Mouse (Mus musculus): ENCODE results near the gene Fgfr2. TPM values are rescaled to one million over a fixed set of nuclear protein-coding genes. Genes with fewer than 3 reads are reported as not detected.

Fgfr2 gene
- polyA plus RNA-seq, 1 experiment from 2014 or later: 86.9 TPM

- DNase-seq (ENCODE audit: low spot score): no peak
- no peak overlapping the region for H3K4me2 ChIP-seq (ENCODE audit: low read depth)
Measured at GRCm38 (mm10) chr7:130708940-130709339, 2414.2 kb downstream of the Fgfr2 start.

GRCm38 (mm10) chr7:130705230-130705629 lies 2417.9 kb downstream of the Fgfr2 start:
- Histone ChIP-seq H3K4me2 (ENCODE audit: low read depth) (no peak overlapping the region), H3K27me3 (ENCODE audit: control insufficient read depth, insufficient read depth, low read length) (no peaks in the 10 kb centered on the region), H3K9me3 (ENCODE audit: control insufficient read depth, low read length) (no peaks in the 10 kb centered on the region), H3K4me3 (ENCODE audit: low read depth, low read length) (no peak overlapping the region), H3K9ac (ENCODE audit: low read length) (no peak overlapping the region), H3K4me1 (ENCODE audit: control insufficient read depth, insufficient read depth, low read length) (peaks cover 6% of the 10 kb centered on the region), H3K36me3 (ENCODE audit: control insufficient read depth, insufficient read depth, low read length) (no peaks in the 10 kb centered on the region), H3K27ac (ENCODE audit: low read depth, low read length) (no peak overlapping the region)
- DNase-seq (ENCODE audit: low spot score): no peak
- no peak for ATAC-seq (ENCODE audit: insufficient read depth, low FRiP score, low TSS enrichment)
- 96% methylated on average over 2 of the region's 2 CpGs for WGBS

More at GRCm38 (mm10) chr7:130708940-130709339, 2414.2 kb downstream of the Fgfr2 start:
- H3K9ac ChIP-seq (ENCODE audit: low read length): no peak overlapping the region
- no peaks in the 10 kb centered on the region for H3K9me3 ChIP-seq (ENCODE audit: control insufficient read depth, low read length)
- H3K4me3 ChIP-seq (ENCODE audit: low read depth, low read length): no peak overlapping the region
- H3K36me3 ChIP-seq (ENCODE audit: control insufficient read depth, insufficient read depth, low read length): no peaks in the 10 kb centered on the region
- H3K27me3 ChIP-seq (ENCODE audit: control insufficient read depth, insufficient read depth, low read length): no peaks in the 10 kb centered on the region
- peaks cover 8% of the 10 kb centered on the region; the same call in 1 of the 2 replicates for H3K4me1 ChIP-seq (ENCODE audit: control insufficient read depth, insufficient read depth, low read length)
- 53% methylated on average over 9 of the region's 9 CpGs for WGBS
- H3K27ac ChIP-seq (ENCODE audit: low read depth, low read length): no peak overlapping the region
- no peak for ATAC-seq (ENCODE audit: insufficient read depth, low FRiP score, low TSS enrichment)

DNA sequence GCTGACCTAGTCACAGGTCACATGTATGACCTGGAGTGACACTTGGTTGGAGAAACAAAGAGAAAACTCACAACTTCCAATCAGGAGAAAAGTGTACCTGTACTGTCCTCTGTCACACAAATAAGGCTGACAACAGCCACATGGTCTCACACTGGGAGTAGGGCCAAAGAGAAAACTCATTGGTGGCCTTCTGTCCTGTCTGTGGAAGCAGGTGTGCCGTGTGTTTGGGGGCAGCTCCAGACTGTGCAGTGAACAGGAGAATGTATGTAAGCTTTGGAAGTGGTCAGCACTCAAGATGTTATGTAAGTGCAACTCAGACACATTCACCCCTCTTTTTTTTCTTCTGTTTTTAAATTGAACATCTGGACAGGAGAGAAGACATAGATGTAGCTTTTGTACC lies 2421.8 kb downstream of the Fgfr2 start:
- Histone ChIP-seq H3K4me2 (ENCODE audit: low read depth) (no peak overlapping the region), H3K36me3 (ENCODE audit: control insufficient read depth, insufficient read depth, low read length) (no peaks in the 10 kb centered on the region), H3K4me1 (ENCODE audit: control insufficient read depth, insufficient read depth, low read length) (peaks cover 8% of the 10 kb centered on the region; the same call in 1 of the 2 replicates), H3K9me3 (ENCODE audit: control insufficient read depth, low read length) (no peaks in the 10 kb centered on the region), H3K9ac (ENCODE audit: low read length) (no peak overlapping the region), H3K4me3 (ENCODE audit: low read depth, low read length) (no peak overlapping the region), H3K27me3 (ENCODE audit: control insufficient read depth, insufficient read depth, low read length) (no peaks in the 10 kb centered on the region), H3K27ac (ENCODE audit: low read depth, low read length) (no peak overlapping the region)
- ATAC-seq (ENCODE audit: insufficient read depth, low FRiP score, low TSS enrichment): no peak
- WGBS: 91% methylated on average over 1 of the region's 1 CpGs
- no peak for DNase-seq (ENCODE audit: low spot score)

DNA sequence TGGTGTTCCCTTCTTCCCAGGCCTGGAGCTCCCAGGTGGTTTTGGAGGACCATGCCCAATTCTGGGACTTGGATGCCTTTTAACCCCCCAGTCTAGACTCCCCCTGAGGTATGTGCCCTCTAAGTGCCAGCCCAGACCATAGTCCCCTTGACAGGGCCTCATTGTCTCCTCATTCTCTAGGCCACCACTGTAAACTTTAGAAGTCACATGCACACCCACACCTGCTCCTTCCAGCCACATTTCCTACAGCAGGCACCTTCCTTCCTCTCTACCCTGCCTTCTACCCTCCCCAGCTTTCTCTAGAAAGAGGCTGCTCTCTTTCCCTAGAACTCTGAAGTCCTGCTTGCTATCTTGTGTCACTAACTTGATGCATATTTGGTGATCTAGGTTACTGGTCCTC lies 2424.7 kb downstream of the Fgfr2 start:
- Histone ChIP-seq H3K4me1 (ENCODE audit: control insufficient read depth, insufficient read depth, low read length) (peaks cover 31% of the 10 kb centered on the region), H3K9me3 (ENCODE audit: control insufficient read depth, low read length) (no peaks in the 10 kb centered on the region), H3K4me3 (ENCODE audit: low read depth, low read length) (no peak overlapping the region), H3K4me2 (ENCODE audit: low read depth) (no peak overlapping the region), H3K36me3 (ENCODE audit: control insufficient read depth, insufficient read depth, low read length) (no peaks in the 10 kb centered on the region), H3K9ac (ENCODE audit: low read length) (no peak overlapping the region), H3K27ac (ENCODE audit: low read depth, low read length) (no peak overlapping the region), H3K27me3 (ENCODE audit: control insufficient read depth, insufficient read depth, low read length) (no peaks in the 10 kb centered on the region)
- ATAC-seq (ENCODE audit: insufficient read depth, low FRiP score, low TSS enrichment) (no peak), DNase-seq (ENCODE audit: low spot score) (no peak)

DNA sequence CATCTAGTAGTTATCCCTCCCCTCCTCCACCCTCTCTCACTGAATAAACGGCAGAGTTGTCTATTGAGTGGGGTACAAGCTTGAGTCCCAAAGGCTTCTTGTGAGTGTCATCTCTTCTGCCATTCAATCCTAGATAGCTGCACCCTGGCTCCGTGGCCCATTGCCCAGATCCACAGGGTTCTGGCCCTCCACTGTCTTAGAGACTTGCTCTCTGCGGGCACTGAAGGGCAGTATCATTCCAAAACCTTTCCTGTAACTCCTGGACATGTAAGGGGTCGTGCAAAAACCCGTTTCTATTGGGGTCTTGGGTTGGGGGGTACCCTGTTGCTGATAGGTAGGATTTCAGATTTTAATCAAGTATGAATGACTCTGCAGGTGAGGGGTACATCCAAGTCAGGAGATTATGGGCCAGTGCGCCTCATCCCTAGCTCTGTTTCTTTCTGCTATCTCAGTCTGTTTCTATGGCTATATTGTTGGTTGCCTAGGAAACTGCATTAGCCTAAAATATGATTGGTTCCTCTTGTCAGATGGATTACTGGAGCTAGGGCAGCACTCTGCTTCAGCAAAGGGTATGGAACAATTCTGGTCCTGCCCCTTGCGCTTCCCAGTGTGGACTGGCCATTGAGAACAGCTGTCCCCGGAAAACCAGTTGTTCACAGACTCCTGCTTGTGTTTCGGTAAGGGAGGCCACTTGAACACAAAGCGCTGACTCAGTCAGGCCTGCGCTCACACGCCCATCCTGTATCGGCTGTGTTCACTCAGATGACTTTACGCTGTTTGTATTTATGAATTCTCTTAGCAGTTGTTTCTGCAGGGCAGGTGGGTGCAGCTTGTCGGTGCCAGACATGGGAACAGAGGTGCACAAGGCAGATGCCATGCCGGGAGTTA lies 2426.6 kb downstream of the Fgfr2 start:
- H3K9ac ChIP-seq (ENCODE audit: low read length): no peak overlapping the region
- peaks cover 31% of the 10 kb centered on the region for H3K4me1 ChIP-seq (ENCODE audit: control insufficient read depth, insufficient read depth, low read length)
- no peak overlapping the region for H3K27ac ChIP-seq (ENCODE audit: low read depth, low read length)
- no peaks in the 10 kb centered on the region for H3K9me3 ChIP-seq (ENCODE audit: control insufficient read depth, low read length)
- ATAC-seq (ENCODE audit: insufficient read depth, low FRiP score, low TSS enrichment) (no peak), DNase-seq (ENCODE audit: low spot score) (no peak)
- H3K4me3 ChIP-seq (ENCODE audit: low read depth, low read length): no peak overlapping the region
- H3K4me2 ChIP-seq (ENCODE audit: low read depth): no peak overlapping the region; the same call in 1 of the 2 replicates
- no peaks in the 10 kb centered on the region for H3K27me3 ChIP-seq (ENCODE audit: control insufficient read depth, insufficient read depth, low read length)
- WGBS: 86% methylated on average over 16 of the region's 16 CpGs
- no peaks in the 10 kb centered on the region for H3K36me3 ChIP-seq (ENCODE audit: control insufficient read depth, insufficient read depth, low read length)

- Histone ChIP-seq H3K9me3 (ENCODE audit: control insufficient read depth, low read length) (no peaks in the 10 kb centered on the region), H3K9ac (ENCODE audit: low read length) (no peak overlapping the region), H3K4me1 (ENCODE audit: control insufficient read depth, insufficient read depth, low read length) (peaks cover 31% of the 10 kb centered on the region), H3K36me3 (ENCODE audit: control insufficient read depth, insufficient read depth, low read length) (no peaks in the 10 kb centered on the region), H3K27me3 (ENCODE audit: control insufficient read depth, insufficient read depth, low read length) (no peaks in the 10 kb centered on the region), H3K27ac (ENCODE audit: low read depth, low read length) (no peak overlapping the region), H3K4me2 (ENCODE audit: low read depth) (no peak overlapping the region), H3K4me3 (ENCODE audit: low read depth, low read length) (no peak overlapping the region)
- ATAC-seq (ENCODE audit: insufficient read depth, low FRiP score, low TSS enrichment) (no peak), DNase-seq (ENCODE audit: low spot score) (no peak)
- WGBS: 76% methylated on average over 13 of the region's 13 CpGs
Measured at GRCm38 (mm10) chr7:130695669-130696338, 2427.3 kb downstream of the Fgfr2 start.

- WGBS: 23% methylated on average over 11 of the region's 11 CpGs
- Histone ChIP-seq H3K9me3 (ENCODE audit: control insufficient read depth, low read length) (no peaks in the 10 kb centered on the region), H3K4me3 (ENCODE audit: low read depth, low read length) (peak overlapping the region; percentile 60), H3K4me1 (ENCODE audit: control insufficient read depth, insufficient read depth, low read length) (peaks cover 34% of the 10 kb centered on the region), H3K27me3 (ENCODE audit: control insufficient read depth, insufficient read depth, low read length) (no peaks in the 10 kb centered on the region), H3K4me2 (ENCODE audit: low read depth) (peak overlapping the region; percentile 75), H3K36me3 (ENCODE audit: control insufficient read depth, insufficient read depth, low read length) (no peaks in the 10 kb centered on the region), H3K27ac (ENCODE audit: low read depth, low read length) (peak overlapping the region; percentile 97; the same call in 1 of the 2 replicates), H3K9ac (ENCODE audit: low read length) (peak overlapping the region; percentile 87)
- ATAC-seq (ENCODE audit: insufficient read depth, low FRiP score, low TSS enrichment): no peak
- peak; percentile 43 for DNase-seq (ENCODE audit: low spot score)
Measured at GRCm38 (mm10) chr7:130693800-130694193, 2429.4 kb downstream of the Fgfr2 start.

GRCm38 (mm10) chr7:130692943-130693799 lies 2430.0 kb downstream of the Fgfr2 start:
- no peaks in the 10 kb centered on the region for H3K27me3 ChIP-seq (ENCODE audit: control insufficient read depth, insufficient read depth, low read length)
- H3K4me1 ChIP-seq (ENCODE audit: control insufficient read depth, insufficient read depth, low read length): peaks cover 34% of the 10 kb centered on the region
- H3K4me3 ChIP-seq (ENCODE audit: low read depth, low read length): peak overlapping the region; percentile 60
- H3K9ac ChIP-seq (ENCODE audit: low read length): peak overlapping the region; percentile 87
- WGBS: 3% methylated on average over 19 of the region's 19 CpGs
- ATAC-seq (ENCODE audit: insufficient read depth, low FRiP score, low TSS enrichment) (peak; percentile 78), DNase-seq (ENCODE audit: low spot score) (peak; percentile 53)
- H3K4me2 ChIP-seq (ENCODE audit: low read depth): peak overlapping the region; percentile 75
- H3K27ac ChIP-seq (ENCODE audit: low read depth, low read length): peak overlapping the region; percentile 97
- H3K9me3 ChIP-seq (ENCODE audit: control insufficient read depth, low read length): no peaks in the 10 kb centered on the region
- no peaks in the 10 kb centered on the region for H3K36me3 ChIP-seq (ENCODE audit: control insufficient read depth, insufficient read depth, low read length)
